Mouse (Mus musculus) cerebellum, adult 9-11 months (tissue): ENCODE measurements around the gene Bcl2l15.
"Not testable (repeated sequence)": the region's sequence is repeated elsewhere in the genome, so short reads cannot be mapped to it uniquely, and the experiment has no call there.

Experiments
- DNase-seq: peaks from one replicate; pipeline ENCODE4 v3.0.0; 2022

Gene Bcl2l15

DNA sequence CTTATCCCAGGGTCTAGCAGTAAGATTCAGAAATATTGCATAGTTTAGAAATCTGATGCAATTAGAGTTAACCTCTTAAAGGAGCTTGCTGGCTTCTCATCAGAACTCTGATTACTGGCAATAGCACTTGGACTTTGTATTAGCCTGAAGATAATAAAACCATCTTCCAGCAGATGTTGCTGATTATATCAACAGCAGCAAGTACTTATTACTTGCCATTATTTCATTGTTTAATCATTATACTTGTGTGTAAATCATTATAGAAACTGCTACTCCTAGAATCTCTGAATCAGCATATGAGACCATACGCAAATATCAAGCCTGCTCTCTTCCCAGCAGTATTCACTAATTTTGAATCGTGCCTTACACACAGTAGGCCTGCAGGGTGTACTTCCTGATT, 1.6 kb downstream of the Bcl2l15 start:
- DNase-seq = no peak

DNA sequence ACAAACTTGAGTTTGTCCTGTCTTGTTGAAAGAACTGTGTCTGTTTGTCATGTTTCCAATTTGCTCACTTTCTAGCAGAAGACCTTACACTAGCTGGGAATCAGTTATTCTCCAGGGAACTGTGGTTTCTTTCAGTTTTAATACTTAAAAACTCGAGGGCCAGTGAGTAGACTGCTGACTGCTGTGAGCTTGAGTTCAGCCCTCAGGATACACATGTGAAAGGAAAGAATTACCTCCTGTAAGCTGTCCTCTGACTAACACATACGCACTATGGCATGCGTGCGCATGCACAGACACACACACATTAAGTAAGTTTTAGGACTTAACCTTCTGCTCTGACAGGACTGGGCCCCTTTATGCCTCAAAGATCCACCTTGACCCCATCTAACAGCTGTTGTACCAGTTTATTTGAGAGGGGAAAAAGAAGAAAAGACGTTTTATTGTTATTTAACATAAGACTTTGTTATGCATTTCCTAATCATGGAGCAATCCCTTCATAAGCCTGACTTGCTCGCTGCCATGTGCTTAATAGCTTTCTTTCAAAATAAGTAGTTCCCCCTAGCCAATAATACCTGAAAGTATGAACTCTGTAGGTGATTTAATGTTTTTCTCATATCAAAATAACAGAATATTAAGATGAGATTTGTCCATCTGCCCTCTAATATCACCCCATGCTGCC, 3.0 kb downstream of the Bcl2l15 start:
- no peak for DNase-seq

DNA sequence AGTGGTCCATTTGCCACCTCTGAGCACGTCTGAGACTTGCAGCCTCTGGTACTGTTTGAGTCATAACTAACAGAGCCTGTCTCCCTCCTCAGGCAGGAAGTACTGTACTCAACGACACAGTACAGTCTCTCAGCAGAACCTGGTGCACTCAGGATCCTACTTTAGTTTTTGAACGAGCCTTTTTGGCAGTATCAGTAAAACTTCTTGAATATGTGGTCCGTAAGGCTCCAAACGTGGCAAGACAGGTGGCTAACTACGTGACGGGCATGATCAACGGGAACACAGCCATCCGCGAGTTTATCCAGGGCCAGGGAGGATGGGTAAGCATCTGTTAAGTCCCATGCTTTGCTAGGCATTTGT, 3.5 kb downstream of the Bcl2l15 start:
- DNase-seq = peak; percentile 79

DNA sequence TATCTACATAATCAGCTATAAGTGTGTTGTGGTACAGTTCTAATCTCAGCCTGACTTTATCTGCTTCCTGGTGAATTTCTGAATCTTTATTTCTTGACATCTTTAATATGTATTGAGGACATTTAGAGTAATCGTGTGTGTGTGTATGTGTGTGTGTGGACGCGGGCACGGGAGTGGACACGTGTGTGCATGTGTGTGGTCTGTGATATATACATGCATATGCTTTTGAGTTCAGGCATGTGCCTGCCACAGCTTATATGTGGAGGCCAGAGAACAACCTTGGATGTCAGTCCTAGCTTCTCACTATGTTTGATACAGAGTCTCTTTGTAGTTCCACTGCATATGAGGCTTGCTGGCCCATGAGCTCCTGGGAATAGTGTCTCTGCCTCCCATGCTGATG, 4.1 kb downstream of the Bcl2l15 start:
- DNase-seq = no peak

DNA sequence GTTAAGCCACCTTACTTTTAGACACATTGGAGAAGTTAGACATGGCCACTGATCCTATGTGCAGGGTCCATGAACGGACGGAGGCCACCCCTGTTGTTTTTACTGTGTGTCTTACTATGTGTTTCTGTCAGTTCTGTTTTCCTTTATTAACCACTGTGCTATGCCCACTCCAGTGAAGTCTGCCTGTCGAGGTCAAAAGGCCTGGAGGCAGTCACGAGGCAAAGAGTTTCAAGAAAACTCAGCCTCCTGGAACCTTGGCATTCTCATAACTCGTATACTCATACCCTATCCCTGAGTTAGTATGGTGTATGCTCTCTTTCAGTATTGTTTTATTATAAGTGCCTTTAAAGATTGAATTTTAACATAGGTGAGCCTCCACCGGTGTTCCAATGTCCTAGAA, 7.3 kb downstream of the Bcl2l15 start:
- DNase-seq = no peak

DNA sequence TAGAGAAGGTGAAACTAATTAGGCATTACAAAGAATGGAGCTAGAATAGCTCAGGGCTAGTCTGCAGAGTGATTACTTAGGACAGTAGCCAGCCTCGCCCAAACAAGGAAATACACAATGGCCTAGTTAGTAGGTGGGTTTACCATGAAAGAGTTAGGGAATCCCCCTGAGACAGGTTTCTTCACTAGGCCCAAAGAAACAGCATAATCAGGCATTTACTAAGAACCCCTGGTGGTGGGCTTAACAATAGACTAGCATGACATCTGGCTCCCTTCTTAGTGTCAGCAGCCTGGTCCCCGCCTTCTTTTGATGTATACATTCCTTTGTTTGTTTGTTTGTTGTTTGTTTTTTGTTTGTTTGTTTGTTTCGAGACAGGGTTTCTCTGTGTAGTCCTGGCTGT, 7.8 kb downstream of the Bcl2l15 start:
- DNase-seq = not testable (repeated sequence)

DNA sequence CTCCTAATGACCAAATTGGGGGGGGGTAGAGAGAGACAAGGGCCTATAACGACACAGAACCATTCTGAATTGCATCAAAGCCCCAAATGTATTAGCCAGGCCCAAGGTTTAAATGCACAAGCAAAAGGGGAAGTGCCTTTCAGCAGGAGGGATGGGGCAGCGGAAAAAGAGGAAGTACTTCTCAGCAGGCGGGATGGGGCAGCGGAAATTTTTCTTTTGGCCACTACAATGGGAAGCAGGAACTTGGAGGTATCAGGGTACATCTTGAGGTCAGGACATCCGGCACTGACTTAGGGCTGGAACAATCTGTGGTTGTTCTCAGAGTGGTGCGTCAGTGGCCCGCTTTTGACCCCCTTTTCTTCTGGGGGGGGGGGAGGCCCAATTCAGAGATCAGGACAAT, 8.5 kb downstream of the Bcl2l15 start:
- DNase-seq = not testable (repeated sequence)

DNA sequence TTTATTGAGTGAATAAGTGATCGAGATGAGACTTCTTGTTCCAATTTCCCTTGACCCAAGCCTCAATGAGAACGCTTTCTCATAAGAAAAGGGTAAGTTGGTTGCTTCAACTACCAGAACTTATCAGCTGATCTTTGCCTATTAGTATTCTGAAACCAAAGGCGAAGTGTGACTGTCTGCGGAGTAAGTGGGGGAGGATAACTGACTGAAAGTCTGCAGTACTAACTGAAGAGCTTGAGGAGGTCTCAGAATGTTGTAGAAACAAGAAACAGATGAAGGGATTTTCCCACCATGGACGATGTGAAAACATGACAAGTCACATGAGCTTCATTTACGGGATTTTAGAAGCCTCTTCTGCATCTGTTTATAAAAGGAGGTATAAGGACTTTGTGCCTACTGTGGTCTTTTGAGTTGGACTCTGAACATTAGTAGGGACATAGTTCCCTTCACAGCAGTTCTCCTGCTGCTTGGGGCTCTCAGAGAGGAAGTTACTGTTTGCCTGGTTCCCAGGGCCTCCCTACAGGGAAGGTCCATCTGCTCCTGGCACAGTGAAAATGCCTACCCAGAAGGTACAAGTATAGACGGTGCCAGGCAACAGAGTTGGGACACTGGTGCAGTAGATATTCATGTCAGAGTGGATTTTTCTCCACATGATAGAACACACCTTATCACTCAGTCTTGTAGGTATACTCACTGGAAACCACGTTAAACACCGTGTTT, 18.4 kb downstream of the Bcl2l15 start:
- peak; percentile 97 for DNase-seq

DNA sequence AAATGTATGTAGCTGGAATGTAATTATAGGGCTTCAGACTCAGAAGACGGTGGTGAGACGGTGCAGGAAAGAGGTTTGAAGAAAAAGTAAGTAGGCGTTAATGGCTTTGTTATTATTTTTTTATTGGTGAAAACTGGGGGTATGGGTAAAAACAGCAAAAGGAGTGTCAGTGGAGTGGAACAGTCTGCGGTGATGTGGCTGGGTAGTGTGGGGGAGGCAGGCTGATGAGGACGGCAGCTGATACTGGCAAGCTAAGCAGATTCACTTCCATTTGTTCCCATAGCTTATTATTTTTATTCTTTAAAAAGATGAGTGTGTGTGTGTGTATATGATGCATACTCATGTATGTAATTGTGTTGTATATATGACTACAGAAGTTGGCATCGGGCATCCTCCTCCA, 19.1 kb downstream of the Bcl2l15 start:
- peak; percentile 61 for DNase-seq

DNA sequence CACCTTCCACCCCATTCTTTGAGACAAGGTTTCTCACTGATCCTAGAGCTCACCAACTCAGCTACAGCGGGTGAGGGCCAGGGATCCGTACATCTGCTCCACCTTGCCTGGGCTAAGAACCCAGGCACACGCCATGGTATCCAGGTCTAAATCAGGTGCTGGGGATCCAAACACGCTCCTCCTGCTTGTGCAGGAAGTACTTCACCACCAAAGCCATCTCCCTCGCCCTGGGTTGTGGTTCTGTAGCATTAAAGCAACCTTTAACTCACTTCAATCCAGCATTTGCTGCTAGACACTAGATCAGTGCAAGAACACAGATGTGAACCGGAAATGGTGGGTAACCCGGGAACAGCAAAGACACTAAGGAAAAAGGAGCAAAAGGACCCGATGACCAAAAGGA, 19.5 kb downstream of the Bcl2l15 start:
- DNase-seq = peak; percentile 70

DNA sequence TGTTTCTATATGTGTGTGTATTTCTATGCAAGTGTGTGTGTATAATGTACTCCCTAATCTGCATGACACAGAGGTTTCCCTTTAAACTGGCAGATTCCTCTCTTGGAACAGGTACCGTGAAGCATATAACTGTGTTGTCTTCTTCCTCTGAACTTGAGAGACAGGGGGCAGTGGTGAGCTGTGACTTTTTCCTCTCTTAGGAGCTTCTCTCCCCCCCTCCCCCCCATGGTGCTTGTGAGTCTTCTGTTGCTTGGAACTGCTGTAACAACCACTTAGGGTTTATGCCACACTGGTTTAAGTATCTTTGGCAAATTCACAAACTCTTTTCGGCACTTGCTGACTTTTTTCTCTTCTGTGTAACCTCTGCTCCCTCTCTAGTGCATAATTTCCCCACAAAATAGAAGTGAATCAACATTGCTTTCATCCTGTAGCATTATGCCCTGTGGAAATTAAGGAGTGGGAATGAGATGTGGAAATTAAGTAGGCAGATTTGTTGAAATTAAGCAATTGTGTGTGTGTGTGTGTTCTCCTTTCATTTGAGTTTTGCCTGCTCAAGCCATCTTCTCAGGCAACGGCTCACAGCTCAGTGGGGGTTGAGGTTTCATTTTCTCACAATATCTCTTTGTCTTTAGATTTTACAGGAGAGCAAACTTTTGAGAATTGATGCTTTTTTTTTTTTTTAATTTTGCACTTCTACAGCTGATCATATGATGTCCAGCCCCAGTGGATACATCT, 20.3 kb downstream of the Bcl2l15 start:
- DNase-seq = peak; percentile 87

DNA sequence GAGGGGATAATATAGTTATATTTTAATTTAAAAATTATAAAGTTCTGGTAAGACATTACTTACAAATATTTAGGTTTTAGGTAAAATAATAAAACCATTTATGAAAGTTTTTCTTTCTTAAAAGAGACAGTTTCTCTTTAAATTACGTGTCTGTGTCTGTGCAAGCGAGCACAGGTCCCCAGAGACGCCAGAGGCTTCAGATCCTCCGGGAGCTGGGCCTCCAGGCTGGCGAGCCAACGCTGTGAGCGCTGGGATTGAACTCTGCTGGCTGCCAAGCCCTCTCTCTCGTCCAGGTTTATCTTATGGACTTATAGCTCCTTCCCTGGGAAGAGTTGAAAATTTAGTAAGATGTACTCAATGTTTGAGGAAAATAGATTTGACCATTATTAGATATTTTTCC, 21.4 kb downstream of the Bcl2l15 start:
- peak; percentile 63 for DNase-seq

DNA sequence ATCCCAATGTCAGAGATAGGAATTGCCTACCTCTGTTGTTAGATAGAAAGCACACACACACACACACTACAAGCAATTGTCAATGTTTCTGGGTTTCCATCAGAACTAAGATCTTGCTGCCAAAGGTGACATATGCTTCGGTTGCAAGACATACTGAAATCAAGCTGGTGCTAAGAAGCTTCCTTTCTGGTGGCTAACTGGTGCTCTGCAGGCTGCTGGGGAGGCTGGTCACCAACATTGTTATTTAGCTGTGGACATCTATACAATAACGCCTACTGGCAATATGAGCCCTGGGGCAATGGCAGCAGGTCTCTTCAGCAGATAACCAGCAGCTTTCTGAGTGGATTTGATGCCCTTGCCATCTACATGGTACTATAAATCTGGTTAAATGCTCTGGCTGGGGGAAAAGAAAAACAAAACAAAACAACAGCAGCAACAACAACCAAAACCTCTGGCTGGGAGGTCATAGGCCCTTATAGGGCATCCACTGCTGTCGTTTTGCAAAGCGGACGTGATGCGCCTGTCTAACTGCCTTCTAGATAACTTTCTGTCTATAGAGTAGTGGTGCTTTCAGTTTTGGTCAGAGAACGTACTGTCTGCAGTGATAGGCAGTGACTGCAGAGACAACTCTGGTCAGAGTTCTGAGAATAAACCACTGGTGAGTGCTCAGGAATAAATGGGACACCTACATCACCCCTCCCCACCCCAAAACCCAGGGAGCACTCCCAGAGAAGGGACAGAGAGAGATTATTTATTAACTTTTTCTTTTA, 24.8 kb downstream of the Bcl2l15 start:
- DNase-seq = peak; percentile 65

DNA sequence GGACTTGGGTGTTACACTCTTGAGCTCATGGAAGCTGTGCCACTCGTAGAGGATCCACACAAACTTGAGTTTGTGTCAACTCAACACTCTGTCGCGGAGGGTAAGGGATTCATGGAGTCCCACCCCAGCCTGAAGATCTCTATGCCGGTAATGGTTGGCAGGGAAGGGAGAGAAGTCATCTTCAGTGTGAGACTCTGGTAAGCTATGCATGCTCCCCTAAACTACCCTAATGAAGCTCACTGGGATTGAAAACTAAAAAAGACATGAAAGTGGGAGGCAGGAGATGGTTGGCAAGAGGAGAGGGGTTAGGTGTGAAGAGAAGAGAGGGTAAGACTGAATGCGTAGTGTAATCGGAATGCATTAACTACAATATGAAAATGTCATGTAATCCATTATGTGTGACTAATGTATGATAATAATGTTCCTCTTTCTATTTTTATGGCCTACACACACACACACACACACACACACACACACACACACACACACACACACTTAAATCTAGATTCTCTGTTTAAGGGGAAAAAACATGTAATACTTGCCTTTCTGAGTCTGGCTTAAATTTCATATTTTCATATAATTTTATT, 25.7 kb downstream of the Bcl2l15 start:
- DNase-seq = no peak

DNA sequence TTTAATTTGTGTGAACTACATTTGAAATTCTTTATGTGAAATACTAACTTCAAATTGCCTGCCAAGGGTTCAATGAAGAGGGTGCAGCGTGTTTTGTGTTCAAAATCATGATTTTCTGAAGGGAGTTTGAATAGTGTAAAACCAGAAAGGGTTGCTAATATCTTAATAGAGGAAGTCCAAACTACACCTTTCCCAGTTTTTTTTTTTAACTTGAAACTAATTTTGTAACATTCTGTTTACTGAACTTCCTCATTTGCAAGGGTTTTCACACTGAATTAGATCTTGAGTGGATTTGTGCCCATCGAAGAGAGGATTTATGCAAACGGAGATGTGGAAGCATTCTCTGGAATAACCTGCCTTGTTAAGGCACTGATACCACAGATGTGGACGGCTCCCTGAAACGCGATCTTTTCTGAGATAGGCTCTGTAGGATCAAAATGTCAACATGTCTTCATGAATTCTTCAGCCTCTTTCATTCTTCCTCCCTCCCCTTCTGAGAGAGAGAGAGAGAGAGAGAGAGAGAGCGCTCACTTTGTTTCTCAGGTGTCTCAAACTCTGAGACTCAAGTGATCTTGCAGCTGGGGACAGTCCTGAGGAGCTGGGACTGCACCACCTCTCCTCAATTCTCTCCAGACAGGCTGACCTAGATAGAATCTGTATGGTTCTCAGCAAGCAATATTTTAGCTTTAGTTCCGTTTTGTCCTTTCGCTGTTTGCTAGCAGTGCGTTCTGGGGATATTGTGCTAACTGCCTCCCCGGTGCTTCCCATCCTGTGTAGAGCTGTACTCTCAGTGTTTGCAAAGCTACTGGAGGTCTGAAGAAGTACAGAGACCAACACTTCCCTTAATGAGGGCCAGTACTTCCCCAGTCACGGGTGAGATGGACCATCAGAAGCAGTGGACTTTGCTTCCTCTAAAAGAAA, 26.7 kb downstream of the Bcl2l15 start, which contains the start of gene Ptpn22:
Gene Ptpn22 (plus strand): TSS at position 915 of the 921 bp plus-strand sequence.
- DNase-seq = no peak

DNA sequence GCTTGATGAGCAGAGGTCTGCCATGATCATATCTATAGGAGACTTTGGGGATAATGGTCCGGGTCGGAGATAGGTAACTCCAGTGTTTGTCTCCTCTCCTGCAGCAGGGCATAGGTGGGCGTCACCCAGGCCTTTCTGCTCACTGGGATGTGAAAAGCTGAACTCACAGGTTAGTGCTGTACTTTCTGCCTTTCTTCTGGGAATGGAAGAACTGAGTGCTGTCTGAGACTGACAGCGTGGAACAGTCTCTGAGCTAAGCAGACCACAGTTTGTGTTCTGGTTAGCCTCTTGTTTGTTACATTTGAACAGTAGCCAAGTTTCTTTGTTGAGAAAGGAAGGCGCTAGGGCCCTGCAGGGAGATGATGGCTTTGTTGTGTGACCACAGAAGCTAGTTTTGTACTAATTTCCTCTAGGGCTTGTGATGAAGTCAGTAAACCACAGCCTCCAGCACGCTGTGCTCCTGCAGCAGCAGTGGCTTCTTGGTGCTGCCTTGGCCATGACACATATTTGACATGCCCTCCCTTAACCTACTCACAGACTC, 27.5 kb downstream of the Bcl2l15 start:
- DNase-seq = no peak

DNA sequence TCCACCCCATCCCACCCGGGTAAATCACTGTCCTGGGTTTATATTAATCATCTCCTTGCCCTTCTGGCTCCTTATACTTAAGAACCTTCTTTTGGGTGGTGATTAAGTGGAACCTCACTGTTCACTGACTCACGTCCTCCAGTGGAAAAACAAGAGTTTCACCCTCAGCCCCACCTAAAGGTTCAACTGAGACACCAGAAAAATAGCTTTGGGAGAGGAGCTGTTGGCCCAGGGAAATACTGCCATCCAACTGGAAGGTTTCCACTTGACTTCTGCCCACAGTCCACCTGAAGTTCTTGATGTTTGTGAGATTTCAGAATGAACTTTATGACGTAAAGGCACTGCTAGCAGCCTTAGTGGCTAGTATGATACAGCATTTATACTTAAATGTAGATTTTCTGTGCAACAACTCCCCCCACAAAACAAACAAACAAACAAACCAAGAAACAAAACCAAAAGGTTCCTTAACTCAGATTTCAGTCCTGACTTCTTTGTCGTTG, 30.4 kb downstream of the Bcl2l15 start:
- DNase-seq = no peak

DNA sequence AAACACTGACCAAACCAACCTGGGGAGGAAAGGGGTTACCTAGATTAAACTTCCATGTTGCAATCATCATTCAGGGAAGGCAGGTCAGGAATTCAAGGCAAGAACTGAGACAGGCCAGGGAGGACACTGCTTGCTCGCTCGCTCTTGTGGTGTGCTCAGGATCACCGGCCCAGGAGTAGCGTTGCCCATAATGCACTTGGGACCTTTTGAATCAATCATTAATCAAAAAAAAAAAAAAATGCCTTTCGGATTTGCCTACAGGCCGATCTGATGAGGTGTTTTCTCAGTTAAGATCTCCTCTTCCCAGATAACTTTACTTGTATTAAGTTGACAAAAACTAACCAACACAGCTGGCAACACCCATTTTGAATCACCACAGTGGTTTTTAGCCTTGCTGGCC, 31.8 kb downstream of the Bcl2l15 start:
- DNase-seq = no peak

DNA sequence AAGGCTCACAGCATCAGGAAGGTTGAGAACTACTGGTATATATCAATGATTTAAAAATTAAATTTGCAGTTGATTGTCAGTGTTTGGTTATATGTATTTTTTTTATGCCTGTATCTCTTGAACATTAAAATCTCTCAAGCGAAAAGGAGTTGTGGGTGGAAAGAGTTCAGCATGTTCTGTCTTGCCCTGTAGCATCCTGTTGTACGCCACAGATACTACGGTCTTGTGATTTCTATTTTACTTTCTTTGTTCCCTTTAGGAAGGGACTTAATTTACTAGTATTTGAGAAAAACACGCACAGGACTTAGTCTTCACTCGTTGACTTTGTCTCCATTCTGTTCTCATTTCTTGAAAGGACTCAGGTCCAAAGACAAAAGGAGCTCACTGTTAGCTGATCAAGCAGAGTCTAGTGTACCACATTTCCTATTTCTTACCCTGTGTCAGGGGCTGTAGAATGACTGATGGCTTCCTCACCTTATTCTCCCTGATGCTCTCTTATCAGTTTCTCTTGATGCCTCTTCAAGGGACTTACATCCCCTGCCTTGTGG, 35.1 kb downstream of the Bcl2l15 start:
- DNase-seq = no peak

DNA sequence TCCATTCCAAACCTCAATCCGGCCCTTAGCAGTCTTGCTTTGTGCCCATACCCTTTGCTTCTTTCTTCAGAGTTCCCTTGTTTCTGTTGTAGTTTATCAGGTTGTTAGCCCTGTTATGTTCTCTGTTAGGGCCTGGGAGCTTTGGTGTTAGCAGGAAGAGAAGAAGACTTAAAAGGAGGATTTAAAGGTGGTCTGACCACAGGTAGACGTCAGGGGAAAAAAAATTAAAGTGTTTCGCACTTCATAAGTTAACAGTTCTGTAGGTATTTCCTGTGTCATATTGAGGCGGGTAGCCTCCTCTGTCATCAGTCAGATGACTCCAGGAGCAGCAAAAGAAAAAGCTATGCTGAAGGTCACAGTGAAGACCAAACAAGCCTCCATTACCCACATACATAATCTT, 35.6 kb downstream of the Bcl2l15 start:
- no peak for DNase-seq

DNA sequence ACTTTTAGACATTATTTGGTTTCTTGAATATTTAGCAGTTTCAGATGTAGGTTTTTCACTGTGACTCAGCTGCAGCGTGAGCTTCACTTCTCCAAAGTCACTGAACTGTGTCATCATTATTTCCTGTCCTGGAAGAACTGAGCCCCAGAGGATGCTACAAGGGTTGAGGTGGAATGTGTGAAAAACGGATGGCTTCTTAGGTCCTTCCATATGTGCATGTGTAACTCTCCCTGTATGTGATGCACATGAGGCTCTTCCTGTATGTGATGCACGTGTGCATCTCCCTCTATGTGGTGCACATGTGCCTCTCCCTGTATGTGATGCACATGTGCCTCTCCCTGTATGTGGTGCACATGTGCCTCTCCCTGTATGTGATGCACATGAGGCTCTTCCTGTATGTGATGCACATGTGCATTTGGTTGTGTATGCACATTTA, 40.3 kb downstream of the Bcl2l15 start:
- no peak for DNase-seq
